In the genomic region with DNA sequence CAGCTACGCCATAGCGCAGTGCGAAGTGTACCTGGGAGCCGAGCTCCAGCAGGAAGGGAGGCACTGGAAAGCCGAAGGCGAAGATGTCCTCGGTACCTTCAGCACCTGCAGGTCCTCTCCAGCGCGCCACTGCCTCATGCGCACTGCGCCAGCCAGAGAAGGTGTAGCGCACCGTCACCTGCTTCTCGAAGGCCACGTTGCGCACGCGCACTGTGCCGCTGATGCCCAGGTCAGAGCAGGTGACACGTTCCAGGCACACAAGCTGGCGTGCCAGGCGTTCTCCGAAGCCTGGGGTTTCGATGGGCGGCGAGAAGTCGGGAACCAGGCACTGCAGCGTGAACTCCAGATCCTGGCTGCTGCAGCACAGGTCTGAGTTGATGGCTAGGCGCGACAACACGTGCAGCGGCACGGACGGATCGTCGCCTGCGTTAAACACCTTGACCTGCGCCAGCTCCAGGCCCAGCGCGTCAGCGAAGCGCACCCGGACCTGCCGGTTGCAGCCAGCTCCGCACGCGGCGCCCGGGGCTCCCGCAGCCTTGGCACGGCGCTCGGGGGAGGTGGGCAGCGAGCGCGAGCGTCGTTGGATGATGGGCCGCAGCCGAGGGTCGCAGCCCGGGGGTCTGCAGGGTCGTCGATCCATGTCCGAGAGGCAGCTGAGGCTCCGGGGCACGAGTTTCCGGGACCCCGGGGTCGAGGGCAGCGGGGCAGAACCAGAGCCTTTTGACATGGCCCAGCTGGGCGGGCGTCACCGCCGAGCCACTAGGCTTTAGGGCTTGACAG, we compare ENCODE assay signal across 9 mouse cellular contexts. TPM values are rescaled to one million over a fixed set of nuclear protein-coding genes. Genes with fewer than 3 reads are reported as not detected.
A peak's percentile ranks its signal among the peaks of the same experiment; 100 is the strongest.
DNase-seq lines count a peak whose midpoint lies in the region; ATAC-seq and TF ChIP-seq lines count a peak whose summit lies in the region.
"Had no signal": no experiment of that assay in that cellular context is flagged by ENCODE, and none has a peak within 500 bp of the region (broad histone marks: within the 10 kb centered on the region; RNA-seq: fewer than 3 reads in every experiment).

No protein-coding gene starts in this region.

- H3K27me3 ChIP-seq in kidney, adult 2 months (replicated peaks; ENCODE audit: control insufficient read depth, insufficient read depth, low read length), result no peaks in the 10 kb centered on the region
- peaks cover 14% of the 10 kb centered on the region for H3K27me3 ChIP-seq in forebrain, embryonic 11.5 days (ENCODE audit: control insufficient read depth, insufficient read depth, low read length)
- H3K27me3 ChIP-seq in hindbrain, embryonic 11.5 days (ENCODE audit: control insufficient read depth, insufficient read depth, low read length), result peaks cover 16% of the 10 kb centered on the region
- H3K27me3 ChIP-seq in limb, embryonic 12.5 days, result peaks cover 39% of the 10 kb centered on the region

- no peaks in the 10 kb centered on the region for H3K9me3 ChIP-seq in forebrain, embryonic 11.5 days (ENCODE audit: control insufficient read depth, low read length)
- H3K9me3 ChIP-seq in hindbrain, embryonic 11.5 days (ENCODE audit: control insufficient read depth, low read length), result no peaks in the 10 kb centered on the region
- H3K9me3 ChIP-seq in limb, embryonic 12.5 days, result no peaks in the 10 kb centered on the region

- TF ChIP-seq POLR2A in kidney, adult 2 months (IDR thresholded peaks at IDR 0.05; ENCODE audit: low read depth, low read length), result no peak

- peak overlapping the region; percentile 70 for H3K4me3 ChIP-seq in kidney, adult 2 months (ENCODE audit: insufficient read depth, low read depth, low read length)
- peak overlapping the region; percentile 71 for H3K4me3 ChIP-seq in forebrain, embryonic 11.5 days (ENCODE audit: low read depth, low read length)
- H3K4me3 ChIP-seq in hindbrain, embryonic 11.5 days (ENCODE audit: low read depth, low read length), result peak overlapping the region; percentile 65
- peak overlapping the region; percentile 74 for H3K4me3 ChIP-seq in limb, embryonic 12.5 days (replicated peaks)

- WGBS in kidney, adult 2 months, result 18% methylated on average over 75 of the region's 75 CpGs
- WGBS in forebrain, embryonic 11.5 days, result 16% methylated on average over 74 of the region's 75 CpGs
- 19% methylated on average over 68 of the region's 75 CpGs for WGBS in hindbrain, embryonic 11.5 days
- 13% methylated on average over 75 of the region's 75 CpGs for WGBS in limb, embryonic 12.5 days

- peak; percentile 28 for ATAC-seq in forebrain, embryonic 11.5 days (replicated peaks; ENCODE audit: low FRiP score)
- peak; percentile 34 for ATAC-seq in hindbrain, embryonic 11.5 days (ENCODE audit: low FRiP score)
- 0 out of 2 replicates have a peak, but pooled peaks have one; percentile 9 for ATAC-seq in limb, embryonic 12.5 days (ENCODE audit: insufficient number of reproducible peaks, insufficient read depth, low FRiP score, low TSS enrichment, low read depth)

- no peak for TF ChIP-seq CTCF in kidney, adult 2 months (conservative IDR thresholded peaks at IDR 0.05; ENCODE audit: insufficient read depth, insufficient read length, low read depth, low read length)

- DNase-seq in kidney, adult 2 months, result peak; percentile 14
- DNase-seq in kidney, adult 9 months, result no peak
- peak; percentile 37 for DNase-seq in adrenal gland, postnatal 14 days
- DNase-seq in forebrain, embryonic 11.5 days (ENCODE audit: low spot score), result peak; percentile 67
- DNase-seq in hindbrain, embryonic 11.5 days (ENCODE audit: low spot score), result no peak
- peak; percentile 69 for DNase-seq in right cerebral cortex, postnatal 10 days (ENCODE audit: low spot score in 2 of 2)
- DNase-seq in urinary bladder, adult 2 months (ENCODE audit: low spot score), result no peak

- 0 out of 2 replicates have a peak, but pooled peaks cover 3% of the 10 kb centered on the region for H3K4me1 ChIP-seq in kidney, adult 2 months (ENCODE audit: control insufficient read depth, insufficient read depth, low read length)
- H3K4me1 ChIP-seq in forebrain, embryonic 11.5 days (replicated peaks; ENCODE audit: control insufficient read depth, insufficient read depth, low read length), result peaks cover 5% of the 10 kb centered on the region; the same call in 1 of the 2 replicates
- H3K4me1 ChIP-seq in hindbrain, embryonic 11.5 days (replicated peaks; ENCODE audit: control insufficient read depth, insufficient read depth, low read length), result peaks cover 8% of the 10 kb centered on the region; the same call in 1 of the 2 replicates
- H3K4me1 ChIP-seq in limb, embryonic 12.5 days (replicated peaks), result peaks cover 27% of the 10 kb centered on the region

- peak overlapping the region; percentile 84 for H3K4me2 ChIP-seq in forebrain, embryonic 11.5 days (ENCODE audit: low read depth, low read length, severe bottlenecking)
- H3K4me2 ChIP-seq in hindbrain, embryonic 11.5 days (replicated peaks; ENCODE audit: low read depth, low read length), result peak overlapping the region; percentile 98
- peak overlapping the region; percentile 98 for H3K4me2 ChIP-seq in limb, embryonic 12.5 days

- H3K36me3 ChIP-seq in kidney, adult 2 months (ENCODE audit: control insufficient read depth, insufficient read depth, low read length), result no peaks in the 10 kb centered on the region
- H3K36me3 ChIP-seq in forebrain, embryonic 11.5 days (ENCODE audit: control insufficient read depth, insufficient read depth, low read length), result no peaks in the 10 kb centered on the region
- no peaks in the 10 kb centered on the region for H3K36me3 ChIP-seq in hindbrain, embryonic 11.5 days (ENCODE audit: control insufficient read depth, insufficient read depth, low read length)
- H3K36me3 ChIP-seq in limb, embryonic 12.5 days, result peaks cover 6% of the 10 kb centered on the region; the same call in 1 of the 2 replicates

- H3K9ac ChIP-seq in forebrain, embryonic 11.5 days (ENCODE audit: low read length), result peak overlapping the region; percentile 52
- peak overlapping the region; percentile 63 for H3K9ac ChIP-seq in hindbrain, embryonic 11.5 days (ENCODE audit: low read depth, low read length)
- peak overlapping the region; percentile 68 for H3K9ac ChIP-seq in limb, embryonic 12.5 days (replicated peaks)

- no peak overlapping the region for H3K27ac ChIP-seq in kidney, adult 2 months (ENCODE audit: insufficient read depth, low read depth, low read length)
- H3K27ac ChIP-seq in forebrain, embryonic 11.5 days (ENCODE audit: low read depth, low read length), result no peak overlapping the region
- no peak overlapping the region for H3K27ac ChIP-seq in hindbrain, embryonic 11.5 days (ENCODE audit: low read depth, low read length)
- no peak overlapping the region for H3K27ac ChIP-seq in limb, embryonic 12.5 days

RNA-seq across cellular contexts. Expression of a gene that starts 0.6 kb away (rescaled TPM):
- 1.5 and 2.4 TPM in 2 replicates for polyA plus RNA-seq in kidney, adult 2 months (2012; rRNA removed)
- total RNA-seq in adrenal gland, postnatal 14 days (2021), result 7.2 and 8.3 TPM in 2 replicates
- polyA plus RNA-seq in forebrain, embryonic 11.5 days (2014; fragmentation: Nextera tagmentation; extraction: Ambion mirVana), result 0.76 and 0.79 TPM in 2 replicates
- 1.3 and 2.3 TPM in 2 replicates for polyA plus RNA-seq in hindbrain, embryonic 11.5 days (2014; fragmentation: Nextera tagmentation; extraction: Ambion mirVana)
- polyA plus RNA-seq in limb, embryonic 12.5 days (2016; fragmentation: Nextera tagmentation; extraction: Ambion mirVana), result 3.5 and 3.9 TPM in 2 replicates
- 3.8 and 4.2 TPM in 2 replicates for polyA plus RNA-seq in urinary bladder, adult 2 months (2012; rRNA removed)

RNA-seq across cellular contexts. Expression of a gene that starts 0.7 kb away (rescaled TPM):
- 1.8 TPM in 2 replicates for polyA plus RNA-seq in kidney, adult 2 months (2012; rRNA removed)
- total RNA-seq in adrenal gland, postnatal 14 days (2021), result 4.8 and 5.3 TPM in 2 replicates
- polyA plus RNA-seq in forebrain, embryonic 11.5 days (2014; fragmentation: Nextera tagmentation; extraction: Ambion mirVana), result 1.4 and 2.0 TPM in 2 replicates
- 3.4 and 4.6 TPM in 2 replicates for polyA plus RNA-seq in hindbrain, embryonic 11.5 days (2014; fragmentation: Nextera tagmentation; extraction: Ambion mirVana)
- polyA plus RNA-seq in limb, embryonic 12.5 days (2016; fragmentation: Nextera tagmentation; extraction: Ambion mirVana), result 4.3 and 4.6 TPM in 2 replicates
- 4.5 and 5.6 TPM in 2 replicates for polyA plus RNA-seq in urinary bladder, adult 2 months (2012; rRNA removed)

RNA-seq across cellular contexts. Expression of a gene that starts 6.2 kb away (rescaled TPM):
- 0.01 TPM in 1 of 2 replicates, not detected in the other for polyA plus RNA-seq in kidney, adult 2 months (2012; rRNA removed)
- 0.15 TPM in 1 of 2 replicates, not detected in the other for total RNA-seq in adrenal gland, postnatal 14 days (2021)
- polyA plus RNA-seq in forebrain, embryonic 11.5 days (2014; fragmentation: Nextera tagmentation; extraction: Ambion mirVana), result 0.08 and 0.15 TPM in 2 replicates
- polyA plus RNA-seq in hindbrain, embryonic 11.5 days (2014; fragmentation: Nextera tagmentation; extraction: Ambion mirVana), result 0.12 and 0.15 TPM in 2 replicates
- polyA plus RNA-seq in limb, embryonic 12.5 days (2016; fragmentation: Nextera tagmentation; extraction: Ambion mirVana), result 0.05 and 0.08 TPM in 2 replicates
- polyA plus RNA-seq in urinary bladder, adult 2 months (2012; rRNA removed), result 0.11 and 0.13 TPM in 2 replicates
- total RNA-seq: gastrocnemius, adult 8-10 months had no signal

RNA-seq across cellular contexts. Expression of a gene that starts 16.7 kb away (rescaled TPM):
- 0.08 and 0.12 TPM in 2 replicates for polyA plus RNA-seq in kidney, adult 2 months (2012; rRNA removed)
- total RNA-seq in adrenal gland, postnatal 14 days (2021), result 0.11 TPM in 1 of 2 replicates, not detected in the other
- polyA plus RNA-seq in forebrain, embryonic 11.5 days (2014; fragmentation: Nextera tagmentation; extraction: Ambion mirVana), result not detected in 2 replicates
- polyA plus RNA-seq in hindbrain, embryonic 11.5 days (2014; fragmentation: Nextera tagmentation; extraction: Ambion mirVana), result 0.54 TPM in 1 of 2 replicates, not detected in the other
- 0.21 and 0.46 TPM in 2 replicates for polyA plus RNA-seq in limb, embryonic 12.5 days (2016; fragmentation: Nextera tagmentation; extraction: Ambion mirVana)
- polyA plus RNA-seq in urinary bladder, adult 2 months (2012; rRNA removed), result 0.22 and 0.28 TPM in 2 replicates
- total RNA-seq: gastrocnemius, adult 8-10 months had no signal

Comparison
In these comparisons a context has a peak if more than half of its experiments do, and no peak if none do; other contexts are left out.
1. DNase-seq: peak in kidney, adult 2 months (single experiment), adrenal gland, postnatal 14 days (single experiment), forebrain, embryonic 11.5 days (single experiment) and right cerebral cortex, postnatal 10 days (2 of 2); none in kidney, adult 9 months (single experiment), hindbrain, embryonic 11.5 days (single experiment) and urinary bladder, adult 2 months (single experiment).
2. Peak in every context shown above with its lines, with median percentiles within 50 percentile points of each other: H3K4me3 ChIP-seq, ATAC-seq, H3K4me2 ChIP-seq and H3K9ac ChIP-seq.